Mouse (Mus musculus) bone marrow macrophage, adult 2 months (primary cell): ENCODE data around the gene Fkbp5.

ENCODE experiments used
- CTCF ChIP-seq: IDR thresholded peaks from 2 replicates; pipeline ENCODE4 v1.5.1; 2012; ENCODE audit warnings: low read depth, mild to moderate bottlenecking, low read length, moderate library complexity
- POLR2A ChIP-seq: IDR thresholded peaks from 2 replicates; pipeline ENCODE4 v1.6.1; 2012; ENCODE audit warnings: mild to moderate bottlenecking, low read depth, low read length, borderline replicate concordance

GRCm38 (mm10) chr17:28505591-28505990 is 11.7 kb downstream of the Fkbp5 start:
- TF ChIP-seq CTCF = no peak
- TF ChIP-seq POLR2A = no peak
